In the genomic region with DNA sequence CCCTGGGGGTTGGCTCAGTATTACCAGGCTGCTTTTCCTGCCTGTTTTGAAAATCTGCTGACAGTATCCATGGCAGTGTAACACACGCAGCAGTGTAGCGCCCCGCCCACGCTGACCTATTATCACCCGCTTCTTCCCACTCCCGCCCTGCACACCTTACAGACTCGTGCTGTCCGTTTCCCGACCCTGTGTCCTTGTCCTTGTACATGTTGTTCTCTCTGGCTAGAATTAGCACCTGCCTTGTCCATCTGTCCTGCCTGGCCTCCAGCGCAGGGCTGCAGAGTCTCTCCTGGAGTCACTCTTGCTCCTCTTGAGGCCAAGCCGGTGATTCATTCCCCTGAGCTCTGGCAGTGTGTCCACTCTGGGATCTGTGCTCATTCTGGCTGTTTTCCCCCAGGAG, we compare ENCODE assay signal across 9 mouse cellular contexts. TPM values are rescaled to one million over a fixed set of nuclear protein-coding genes. Genes with fewer than 3 reads are reported as not detected.
DNase-seq lines count a peak whose midpoint lies in the region; ATAC-seq lines count a peak whose summit lies in the region.
"Had no signal": no experiment of that assay in that cellular context is flagged by ENCODE, and none has a peak within 500 bp of the region (broad histone marks: within the 10 kb centered on the region; RNA-seq: fewer than 3 reads in every experiment).

No protein-coding gene starts in this region.

- intact Hi-C loops in gastrocnemius, postnatal 36 days (cut with DNase I), result no loop called here

- no peak overlapping the region for H3K4me2 ChIP-seq in forebrain, embryonic 11.5 days (ENCODE audit: low read depth, low read length, severe bottlenecking)
- no peak overlapping the region for H3K4me2 ChIP-seq in forebrain, embryonic 13.5 days
- H3K4me2 ChIP-seq in forebrain, embryonic 15.5 days (replicated peaks), result no peak overlapping the region

- no peak overlapping the region for H3K27ac ChIP-seq in forebrain, embryonic 11.5 days (ENCODE audit: low read depth, low read length)
- H3K27ac ChIP-seq in forebrain, embryonic 13.5 days, result no peak overlapping the region
- H3K27ac ChIP-seq in forebrain, embryonic 15.5 days (replicated peaks), result no peak overlapping the region

- ATAC-seq in forebrain, embryonic 11.5 days (replicated peaks; ENCODE audit: low FRiP score), result no peak
- no peak for ATAC-seq in forebrain, embryonic 13.5 days
- peak; percentile 68 for ATAC-seq in megakaryocyte progenitor cell, adult 5-6 weeks (replicated peaks; ENCODE audit: poor library complexity)
- ATAC-seq in forebrain, embryonic 15.5 days (replicated peaks), result no peak

- DNase-seq in forebrain, embryonic 11.5 days (ENCODE audit: low spot score), result peak; percentile 57
- peak; percentile 68 for DNase-seq in cerebellum, adult 11 months
- DNase-seq in gastrocnemius, postnatal 36 days, result peak; percentile 34 to 56
- DNase-seq in kidney, adult 8-10 months, result peak; percentile 17 to 51
- DNase-seq in layer of hippocampus, postnatal 14 days (ENCODE audit: low spot score in 2 of 2), result no peak

- no peaks in the 10 kb centered on the region for H3K9me3 ChIP-seq in forebrain, embryonic 11.5 days (ENCODE audit: control insufficient read depth, low read length)
- H3K9me3 ChIP-seq in forebrain, embryonic 13.5 days (replicated peaks), result no peaks in the 10 kb centered on the region
- no peaks in the 10 kb centered on the region for H3K9me3 ChIP-seq in forebrain, embryonic 15.5 days

- no peaks in the 10 kb centered on the region for H3K4me1 ChIP-seq in forebrain, embryonic 11.5 days (replicated peaks; ENCODE audit: control insufficient read depth, insufficient read depth, low read length)
- H3K4me1 ChIP-seq in forebrain, embryonic 13.5 days, result peaks cover 21% of the 10 kb centered on the region
- peaks cover 11% of the 10 kb centered on the region for H3K4me1 ChIP-seq in forebrain, embryonic 15.5 days

- H3K27me3 ChIP-seq in forebrain, embryonic 11.5 days (ENCODE audit: control insufficient read depth, insufficient read depth, low read length), result no peaks in the 10 kb centered on the region
- no peaks in the 10 kb centered on the region for H3K27me3 ChIP-seq in forebrain, embryonic 13.5 days
- H3K27me3 ChIP-seq in forebrain, embryonic 15.5 days, result no peaks in the 10 kb centered on the region

- no peak overlapping the region for H3K4me3 ChIP-seq in forebrain, embryonic 11.5 days (ENCODE audit: low read depth, low read length)
- no peak overlapping the region for H3K4me3 ChIP-seq in forebrain, embryonic 13.5 days
- no peak overlapping the region for H3K4me3 ChIP-seq in forebrain, embryonic 15.5 days

- 77% methylated on average over 11 of the region's 11 CpGs for WGBS in forebrain, embryonic 11.5 days
- 88% methylated on average over 11 of the region's 11 CpGs for WGBS in forebrain, embryonic 13.5 days
- WGBS in forebrain, embryonic 15.5 days, result 82% methylated on average over 11 of the region's 11 CpGs

- H3K36me3 ChIP-seq in forebrain, embryonic 11.5 days (ENCODE audit: control insufficient read depth, insufficient read depth, low read length), result no peaks in the 10 kb centered on the region; the same call in 1 of the 2 replicates
- no peaks in the 10 kb centered on the region for H3K36me3 ChIP-seq in forebrain, embryonic 13.5 days (ENCODE audit: poor library complexity, severe bottlenecking)
- no peaks in the 10 kb centered on the region for H3K36me3 ChIP-seq in forebrain, embryonic 15.5 days

- no peak overlapping the region for H3K9ac ChIP-seq in forebrain, embryonic 11.5 days (ENCODE audit: low read length)
- H3K9ac ChIP-seq in forebrain, embryonic 13.5 days, result no peak overlapping the region
- H3K9ac ChIP-seq in forebrain, embryonic 15.5 days (replicated peaks), result no peak overlapping the region

RNA-seq across cellular contexts. Expression of gene Nipsnap2, which starts 5.5 kb away (rescaled TPM):
- 75.0 and 77.3 TPM in 2 replicates for polyA plus RNA-seq in forebrain, embryonic 11.5 days (2014; fragmentation: Nextera tagmentation; extraction: Ambion mirVana)
- 83.0 and 88.7 TPM in 2 replicates for polyA plus RNA-seq in forebrain, embryonic 13.5 days (2015; fragmentation: Nextera tagmentation; extraction: Ambion mirVana)
- total RNA-seq in gastrocnemius, postnatal 36 days (2021), result 100 to 1,000 TPM; 503 to 556 TPM
- total RNA-seq in megakaryocyte progenitor cell, adult 5-6 weeks (2015), result 25.5 and 30.3 TPM in 2 replicates
- total RNA-seq in megakaryocyte progenitor cell, adult 5-6 weeks (2017), result 26.3 and 26.9 TPM in 2 replicates
- total RNA-seq in layer of hippocampus, postnatal 14 days (2021), result 10 to 100 TPM; 81.8 to 88.3 TPM
- 75.0 and 79.4 TPM in 2 replicates for polyA plus RNA-seq in forebrain, embryonic 15.5 days (2015; fragmentation: Nextera tagmentation; extraction: Ambion mirVana)

RNA-seq across cellular contexts. Expression of gene Mrps17, which starts 15.0 kb away (rescaled TPM):
- 164 and 185 TPM in 2 replicates for polyA plus RNA-seq in forebrain, embryonic 11.5 days (2014; fragmentation: Nextera tagmentation; extraction: Ambion mirVana)
- 194 and 203 TPM in 2 replicates for polyA plus RNA-seq in forebrain, embryonic 13.5 days (2015; fragmentation: Nextera tagmentation; extraction: Ambion mirVana)
- 10 to 100 TPM; 53.7 to 63.5 TPM for total RNA-seq in gastrocnemius, postnatal 36 days (2021)
- total RNA-seq in megakaryocyte progenitor cell, adult 5-6 weeks (2015), result 156 and 202 TPM in 2 replicates
- 130 and 149 TPM in 2 replicates for total RNA-seq in megakaryocyte progenitor cell, adult 5-6 weeks (2017)
- 10 to 100 TPM; 70.8 to 73.2 TPM for total RNA-seq in layer of hippocampus, postnatal 14 days (2021)
- polyA plus RNA-seq in forebrain, embryonic 15.5 days (2015; fragmentation: Nextera tagmentation; extraction: Ambion mirVana), result 189 TPM in 2 replicates

RNA-seq across cellular contexts. Expression of gene Sept14, which starts 22.0 kb away (rescaled TPM):
- polyA plus RNA-seq in forebrain, embryonic 11.5 days (2014; fragmentation: Nextera tagmentation; extraction: Ambion mirVana), result not detected in 2 replicates
- not detected in 2 replicates for polyA plus RNA-seq in forebrain, embryonic 13.5 days (2015; fragmentation: Nextera tagmentation; extraction: Ambion mirVana)
- total RNA-seq in gastrocnemius, postnatal 36 days (2021), result not detected
- not detected in 2 replicates for total RNA-seq in megakaryocyte progenitor cell, adult 5-6 weeks (2015)
- not detected in 2 replicates for total RNA-seq in megakaryocyte progenitor cell, adult 5-6 weeks (2017)
- not detected for total RNA-seq in layer of hippocampus, postnatal 14 days (2021)
- polyA plus RNA-seq in forebrain, embryonic 15.5 days (2015; fragmentation: Nextera tagmentation; extraction: Ambion mirVana), result not detected in 2 replicates
- polyA plus RNA-seq: spleen, adult 2 months had no signal

RNA-seq across cellular contexts. Expression of gene Psph, which starts 56.9 kb away (rescaled TPM):
- 45.2 and 46.4 TPM in 2 replicates for polyA plus RNA-seq in forebrain, embryonic 11.5 days (2014; fragmentation: Nextera tagmentation; extraction: Ambion mirVana)
- polyA plus RNA-seq in forebrain, embryonic 13.5 days (2015; fragmentation: Nextera tagmentation; extraction: Ambion mirVana), result 48.2 and 55.1 TPM in 2 replicates
- 10 to 100 TPM; 13.1 to 15.2 TPM for total RNA-seq in gastrocnemius, postnatal 36 days (2021)
- total RNA-seq in megakaryocyte progenitor cell, adult 5-6 weeks (2015), result 30.4 and 30.5 TPM in 2 replicates
- 22.8 and 24.3 TPM in 2 replicates for total RNA-seq in megakaryocyte progenitor cell, adult 5-6 weeks (2017)
- 10 to 100 TPM; 29.6 to 30.2 TPM for total RNA-seq in layer of hippocampus, postnatal 14 days (2021)
- polyA plus RNA-seq in forebrain, embryonic 15.5 days (2015; fragmentation: Nextera tagmentation; extraction: Ambion mirVana), result 47.9 and 48.0 TPM in 2 replicates

Comparison
In these comparisons a context has a peak if more than half of its experiments do, and no peak if none do; other contexts are left out.
1. DNase-seq: peak in forebrain, embryonic 11.5 days (single experiment), cerebellum, adult 11 months (single experiment), gastrocnemius, postnatal 36 days (2 of 2) and kidney, adult 8-10 months (2 of 2); none in layer of hippocampus, postnatal 14 days (0 of 2).
2. RNA of gene Nipsnap2, which starts 5.5 kb away (total RNA-seq): 503 to 556 TPM in gastrocnemius, postnatal 36 days; 81.8 to 88.3 TPM in layer of hippocampus, postnatal 14 days and 25.5 to 30.3 TPM in megakaryocyte progenitor cell, adult 5-6 weeks; every median in the first group is over 4 times any median in the second.